Mouse (Mus musculus): ENCODE measurements around the gene Cxcl14.

Gene Cxcl14

GRCm38 (mm10) chr13:56295943-56296658, at the start of gene Cxcl14:
TSS of gene Cxcl14 (minus strand) at chr13:56296551.
- DNase-seq (ENCODE audit: low spot score in 2 of 2), result peak; percentile 51 to 60

- DNase-seq (ENCODE audit: low spot score in 2 of 2), result no peak
These were observed 48.0 kb upstream of the Cxcl14 start for GRCm38 (mm10) chr13:56344355-56344754.

GRCm38 (mm10) chr13:56342491-56342890, 46.1 kb upstream of the Cxcl14 start:
- no peak for DNase-seq (ENCODE audit: low spot score in 2 of 2)

- DNase-seq (ENCODE audit: low spot score in 2 of 2), result no peak
These were observed 44.2 kb upstream of the Cxcl14 start for GRCm38 (mm10) chr13:56340513-56340912.

GRCm38 (mm10) chr13:56339816-56340215, 43.5 kb upstream of the Cxcl14 start:
- no peak for DNase-seq (ENCODE audit: low spot score in 2 of 2)

GRCm38 (mm10) chr13:56336982-56337381, 40.6 kb upstream of the Cxcl14 start:
- no peak for DNase-seq (ENCODE audit: low spot score in 2 of 2)

GRCm38 (mm10) chr13:56334802-56335690, 38.7 kb upstream of the Cxcl14 start:
- no peak for DNase-seq (ENCODE audit: low spot score in 2 of 2)

GRCm38 (mm10) chr13:56334236-56334635, 37.9 kb upstream of the Cxcl14 start:
- no peak for DNase-seq (ENCODE audit: low spot score in 2 of 2)

GRCm38 (mm10) chr13:56332356-56332755, 36.0 kb upstream of the Cxcl14 start:
- DNase-seq (ENCODE audit: low spot score in 2 of 2), result no peak

- DNase-seq (ENCODE audit: low spot score in 2 of 2), result no peak
These were observed 34.5 kb upstream of the Cxcl14 start for GRCm38 (mm10) chr13:56330603-56331455.

- no peak for DNase-seq (ENCODE audit: low spot score in 2 of 2)
These were observed 33.4 kb upstream of the Cxcl14 start for GRCm38 (mm10) chr13:56329769-56330168.

- DNase-seq (ENCODE audit: low spot score in 2 of 2), result no peak
These were observed 32.8 kb upstream of the Cxcl14 start for GRCm38 (mm10) chr13:56329165-56329564.

GRCm38 (mm10) chr13:56327779-56328178, 31.4 kb upstream of the Cxcl14 start:
- no peak for DNase-seq (ENCODE audit: low spot score in 2 of 2)

GRCm38 (mm10) chr13:56321635-56322034, 25.3 kb upstream of the Cxcl14 start:
- DNase-seq (ENCODE audit: low spot score in 2 of 2), result no peak

GRCm38 (mm10) chr13:56316930-56317329, 20.6 kb upstream of the Cxcl14 start:
- no peak for DNase-seq (ENCODE audit: low spot score in 2 of 2)

GRCm38 (mm10) chr13:56315201-56315600, 18.9 kb upstream of the Cxcl14 start:
- no peak for DNase-seq (ENCODE audit: low spot score in 2 of 2)

- DNase-seq (ENCODE audit: low spot score in 2 of 2), result no peak
These were observed 8.7 kb upstream of the Cxcl14 start for GRCm38 (mm10) chr13:56305058-56305457.

- no peak for DNase-seq (ENCODE audit: low spot score in 2 of 2)
These were observed 8.1 kb upstream of the Cxcl14 start for GRCm38 (mm10) chr13:56304453-56304852.

- no peak for DNase-seq (ENCODE audit: low spot score in 2 of 2)
These were observed 3.0 kb upstream of the Cxcl14 start for GRCm38 (mm10) chr13:56299336-56299735.

GRCm38 (mm10) chr13:56296659-56297020, 289 bp upstream of the Cxcl14 start:
- DNase-seq (ENCODE audit: low spot score in 2 of 2), result no peak

- no peak for DNase-seq (ENCODE audit: low spot score in 2 of 2)
These were observed 787 bp downstream of the Cxcl14 start for GRCm38 (mm10) chr13:56295586-56295942.

GRCm38 (mm10) chr13:56294908-56295307, 1.4 kb downstream of the Cxcl14 start:
- peak in 1 of 2 experiments; percentile 31 for DNase-seq (ENCODE audit: low spot score in 2 of 2)
